Mouse (Mus musculus) thymus, postnatal 0 days (tissue): Measurements from ENCODE around the gene Stat5b. TPM values are rescaled to one million over a fixed set of nuclear protein-coding genes. Genes with fewer than 3 reads are reported as not detected.
"Not testable (repeated sequence)": the region's sequence is repeated elsewhere in the genome, so short reads cannot be mapped to it uniquely, and the experiment has no call there.

Experiments
- DNase-seq: peaks from one replicate; pipeline ENCODE4 v3.0.0-alpha.2; 2015; ENCODE audit warnings: low spot score
- polyA plus RNA-seq: library from polyadenylated mRNA; unstranded; fragments of >200 nt; fragmentation: Nextera tagmentation; extraction: Ambion mirVana; gene quantifications from 2 replicates; pipeline ENCODE4 v1.2.1, GENCODE M21; 2015

The Stat5b gene
- polyA plus RNA-seq, 1 experiment from 2014 or later: 105 TPM

DNA sequence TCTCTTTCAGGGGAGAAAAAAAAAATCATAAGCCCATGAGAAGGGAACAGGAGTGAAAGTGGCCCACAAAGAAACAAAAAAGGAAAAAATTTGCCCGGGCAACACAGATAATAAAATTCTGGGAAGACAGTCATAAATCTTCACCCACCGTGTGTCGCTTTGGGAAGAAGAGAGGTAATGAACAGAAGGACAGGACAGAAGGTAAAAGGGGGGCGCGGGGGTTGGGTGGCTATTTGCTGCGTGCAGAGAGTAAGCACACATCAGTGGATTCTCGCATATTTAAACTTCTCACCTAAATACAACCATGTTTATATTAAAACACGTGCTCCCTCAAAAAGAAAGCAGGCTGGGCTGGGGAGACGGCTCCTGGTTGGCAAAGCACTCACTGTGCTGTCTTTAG lies 33.2 kb downstream of the Stat5b start:
- DNase-seq: no peak

DNA sequence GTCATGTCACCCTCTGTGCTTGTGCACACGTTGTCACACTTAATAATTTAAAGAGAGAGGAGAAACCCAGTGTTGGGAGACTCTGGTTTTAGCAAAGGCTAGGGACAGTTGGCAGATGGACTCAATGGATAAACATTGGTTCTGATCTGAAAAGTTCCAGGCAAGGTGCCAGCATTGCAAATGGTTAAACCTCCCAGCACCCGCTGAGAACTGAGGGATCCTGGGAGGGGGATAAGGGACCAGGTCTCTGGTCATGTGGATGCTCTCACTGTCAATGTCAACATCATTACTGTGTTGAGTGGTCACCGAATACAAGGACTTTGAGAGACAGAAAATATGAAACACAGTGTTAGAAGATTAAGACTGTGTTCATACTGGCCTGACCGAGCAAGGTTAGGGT lies 33.7 kb downstream of the Stat5b start:
- DNase-seq: no peak

DNA sequence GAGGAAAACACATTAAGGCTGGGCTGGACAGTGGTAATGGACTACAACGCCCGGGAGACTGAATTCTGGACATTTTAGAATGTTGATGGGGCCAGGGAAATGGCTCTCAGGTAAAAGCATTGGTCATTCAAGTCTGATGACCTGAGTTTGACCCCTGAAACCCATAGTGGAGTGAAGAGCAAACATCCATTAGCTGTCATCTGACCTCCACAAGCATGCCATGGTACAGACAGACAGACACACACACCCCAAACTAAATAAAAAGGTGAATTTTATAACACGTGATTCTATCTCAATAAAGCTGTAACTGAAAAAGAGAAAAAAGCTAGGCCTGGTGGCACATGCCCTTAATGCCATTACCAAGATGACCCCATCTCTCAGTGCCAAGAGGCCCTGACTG lies 34.2 kb downstream of the Stat5b start:
- DNase-seq: no peak

DNA sequence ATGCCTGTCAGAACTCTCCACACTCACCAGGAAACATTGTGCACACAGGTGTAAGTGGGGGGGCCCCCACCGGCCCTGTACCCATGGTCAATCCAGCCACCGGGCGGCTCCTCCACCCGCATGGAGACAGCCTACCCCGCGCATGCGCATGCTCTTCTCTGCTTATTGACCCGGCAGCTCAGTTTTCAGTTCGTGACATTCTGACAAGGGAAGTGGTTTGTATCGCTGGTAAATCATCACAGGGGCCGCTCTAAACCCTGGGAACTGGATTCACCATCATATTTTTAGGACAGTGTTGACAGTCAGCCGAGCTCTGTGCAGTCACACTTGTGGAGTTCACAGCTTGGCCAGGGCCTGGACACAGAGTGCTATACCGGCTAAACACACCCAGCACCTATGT lies 36.0 kb downstream of the Stat5b start:
- DNase-seq: peak; percentile 92

DNA sequence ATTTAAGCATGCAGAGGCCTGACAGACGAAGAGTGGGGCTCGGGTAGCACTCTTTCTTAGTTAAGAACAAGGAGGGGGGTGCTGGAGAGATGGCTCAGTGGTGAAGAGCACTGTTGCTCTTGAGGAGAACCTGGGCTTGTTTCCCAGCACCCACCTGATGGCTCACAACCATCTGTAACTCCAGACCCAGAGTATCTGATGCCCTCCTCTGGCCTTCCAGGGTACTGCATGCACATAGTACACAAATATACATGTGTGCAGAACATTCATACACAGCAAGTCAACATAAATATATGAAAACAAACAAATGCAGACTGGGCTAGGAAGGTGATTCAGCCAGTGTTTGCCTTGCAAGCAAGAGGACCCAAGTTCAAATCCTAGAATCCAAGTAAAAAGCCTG lies 39.4 kb downstream of the Stat5b start:
- no peak for DNase-seq

DNA sequence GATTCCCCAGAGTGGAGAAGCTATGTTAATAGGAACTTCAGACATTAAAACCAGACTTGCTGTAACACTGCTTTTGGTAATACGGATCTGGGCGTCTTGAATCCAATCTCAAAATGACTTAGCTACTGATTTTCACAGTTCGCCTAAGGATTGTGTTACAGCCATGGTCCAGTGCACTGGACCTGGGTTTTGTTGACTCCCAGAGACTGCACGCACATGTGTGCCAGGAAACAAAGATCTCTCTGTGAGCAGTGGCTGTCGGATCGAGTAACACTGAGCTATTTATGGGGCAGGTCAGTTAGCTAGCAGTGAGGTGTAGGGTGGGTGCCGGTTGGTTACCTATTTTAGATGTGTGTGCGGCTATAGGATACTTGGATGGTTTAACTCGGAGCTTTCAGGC lies 40.0 kb downstream of the Stat5b start:
- no peak for DNase-seq

DNA sequence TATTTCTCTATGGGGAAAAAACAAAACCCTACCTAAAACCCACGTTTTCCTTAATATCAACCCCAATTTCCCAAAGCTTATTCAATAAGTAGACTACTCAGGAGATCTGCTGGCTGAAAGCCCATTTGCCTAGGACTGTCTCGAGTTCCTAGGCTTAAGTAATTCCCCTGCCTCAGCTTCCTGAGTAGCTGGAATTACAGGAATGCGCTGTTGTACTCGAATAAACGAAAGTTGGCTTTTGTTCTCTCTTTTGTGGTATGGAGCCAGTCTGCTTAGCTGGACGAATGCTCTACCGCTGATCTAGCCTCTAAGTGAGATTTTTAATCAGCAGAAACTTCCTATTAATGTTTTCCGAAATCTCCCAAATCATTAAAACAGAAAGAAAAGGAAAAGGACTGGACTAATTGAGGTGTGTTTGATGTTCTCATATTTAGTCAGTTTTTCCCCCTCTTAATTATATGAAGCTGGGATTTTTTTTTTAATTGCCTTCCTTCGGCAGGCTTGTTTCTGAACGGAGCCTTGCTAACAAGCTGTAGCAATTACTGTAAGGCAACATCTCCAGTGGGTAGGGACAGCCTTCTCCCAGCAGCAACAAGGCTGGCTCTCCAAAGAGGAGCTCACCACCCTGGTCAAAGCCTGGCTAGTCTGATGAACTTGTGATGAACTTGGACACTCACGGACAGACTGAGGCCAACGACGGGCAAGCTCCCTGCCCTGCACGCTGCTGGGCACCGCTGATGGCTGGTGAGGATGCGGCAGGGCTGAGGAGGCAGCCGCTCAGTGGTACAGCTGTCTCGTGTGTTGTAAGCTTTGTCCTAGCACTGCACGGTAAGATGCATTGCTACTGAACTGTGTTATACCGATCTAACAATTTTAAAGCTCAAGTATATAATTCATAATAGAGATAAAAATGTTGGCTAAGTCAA lies 43.9 kb downstream of the Stat5b start:
- DNase-seq: no peak

DNA sequence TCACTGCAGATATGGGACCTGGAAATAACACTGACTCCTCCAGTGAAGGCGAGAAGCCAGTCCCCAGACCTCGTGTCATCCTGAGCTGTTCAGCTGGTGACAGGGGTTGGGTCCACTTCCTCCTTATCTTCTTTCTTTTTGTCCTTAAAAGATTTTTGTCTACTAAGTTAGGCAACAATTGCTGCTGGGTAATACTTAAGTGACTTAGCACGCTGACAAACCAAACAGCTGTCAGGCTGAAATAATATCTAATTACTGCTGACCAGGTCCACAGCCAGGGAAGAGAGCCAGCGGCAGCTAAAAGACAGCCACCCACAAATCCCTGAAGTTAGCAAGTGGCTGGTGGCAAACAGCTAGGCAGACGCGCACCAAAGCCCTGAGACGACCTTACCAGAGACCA lies 45.0 kb downstream of the Stat5b start:
- no peak for DNase-seq

DNA sequence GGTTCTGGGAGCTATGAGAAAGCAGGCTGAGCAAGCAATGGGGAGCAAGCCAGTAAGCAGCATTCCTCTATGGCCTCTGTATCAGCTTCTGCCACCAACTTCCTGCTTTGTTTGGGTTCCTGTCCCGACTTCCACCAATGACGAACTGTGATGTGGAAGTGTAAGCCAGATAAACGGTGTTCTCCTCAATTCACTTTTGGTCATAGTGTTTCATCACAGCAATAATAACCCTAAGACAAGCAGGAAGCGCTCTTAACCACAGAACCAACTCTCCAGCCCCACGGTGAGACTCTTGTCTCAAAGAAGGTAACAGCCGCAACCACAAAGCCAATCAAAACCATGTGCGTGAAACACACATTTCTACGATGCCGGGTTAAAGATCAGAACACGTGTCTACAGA lies 46.1 kb downstream of the Stat5b start:
- no peak for DNase-seq

DNA sequence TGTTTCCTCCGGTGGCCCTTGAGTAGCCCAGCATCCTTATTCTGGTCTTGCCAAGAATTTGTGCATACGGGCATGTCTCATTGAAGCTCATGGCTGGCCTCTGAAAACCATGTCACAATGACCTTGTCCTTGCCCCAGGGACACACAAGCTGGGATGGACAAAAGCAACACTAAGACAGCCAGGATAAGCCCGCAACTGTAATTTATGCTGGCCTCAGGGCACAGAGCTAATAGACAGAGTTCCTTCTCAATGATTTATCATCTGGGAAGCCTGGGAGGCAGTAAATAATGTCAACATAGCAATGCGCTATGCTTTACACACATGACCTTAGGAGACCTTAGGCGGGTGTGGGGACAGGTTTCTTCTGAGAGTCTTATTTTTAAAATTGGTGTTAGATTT lies 51.1 kb downstream of the Stat5b start:
- DNase-seq: no peak

DNA sequence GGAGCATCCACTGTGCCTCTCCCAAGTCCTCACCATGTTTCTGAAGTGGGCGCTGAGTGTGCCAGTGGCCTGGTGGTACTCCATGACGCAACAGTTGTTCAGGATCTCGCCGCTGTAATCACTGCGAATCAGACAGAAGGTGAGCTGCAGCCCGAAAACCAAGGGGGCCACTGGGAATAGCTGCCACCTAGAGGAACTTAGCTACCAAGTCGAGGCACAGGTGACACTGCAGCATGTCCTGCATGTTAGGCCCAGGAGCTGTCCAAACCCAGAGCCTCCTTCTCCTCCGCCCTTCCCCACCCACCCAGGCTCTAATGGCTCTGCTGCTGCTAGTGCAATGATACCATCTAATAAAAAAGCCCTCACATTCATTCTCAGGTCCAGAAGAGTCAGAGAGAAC lies 53.9 kb downstream of the Stat5b start:
- no peak for DNase-seq

DNA sequence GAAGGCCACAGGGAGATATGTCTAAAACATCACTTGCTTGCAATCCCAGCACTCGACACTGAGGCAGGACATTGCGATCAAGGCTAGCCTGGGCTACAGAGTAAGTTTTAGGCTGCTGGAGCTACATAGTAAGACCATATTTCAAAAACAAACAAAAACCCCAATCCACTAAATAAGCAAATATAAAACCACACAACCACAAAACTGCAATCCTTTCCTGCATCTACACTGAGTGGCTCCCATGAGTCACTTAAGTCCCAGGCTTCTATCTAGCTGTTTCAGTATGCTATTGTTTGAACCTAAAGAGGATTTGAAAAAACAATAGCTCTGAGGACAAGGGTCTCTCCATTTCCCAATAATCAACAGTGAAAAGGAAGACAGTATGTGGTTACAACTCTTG lies 55.1 kb downstream of the Stat5b start:
- no peak for DNase-seq

DNA sequence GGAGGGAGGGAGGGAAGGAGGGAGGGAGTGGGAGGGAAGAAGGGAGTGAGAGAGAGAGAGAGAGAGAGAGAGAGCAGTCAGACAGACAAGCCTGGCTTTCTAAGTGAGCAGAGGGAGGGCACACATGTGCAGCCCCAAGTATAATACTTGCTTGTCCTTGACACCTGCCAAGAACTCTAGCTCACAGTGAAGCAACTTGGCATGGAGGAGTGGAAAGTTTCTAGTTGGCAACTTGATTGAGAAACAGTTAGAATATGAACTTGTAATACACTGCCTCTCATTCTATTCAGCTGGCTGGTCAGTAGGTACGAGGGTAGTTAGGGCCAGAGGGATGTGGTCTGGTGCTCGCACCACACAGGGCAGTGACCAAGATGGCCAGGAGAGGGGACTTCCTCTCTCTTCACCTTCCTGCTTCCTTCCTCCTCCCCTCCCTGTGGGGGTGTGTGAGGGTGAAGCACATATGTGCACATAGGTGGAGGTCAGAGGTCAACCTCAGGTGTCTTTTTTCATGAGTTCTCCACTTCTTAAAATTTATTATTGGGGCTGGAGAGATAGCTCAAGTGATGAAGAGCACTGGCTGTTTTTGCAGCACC lies 59.0 kb downstream of the Stat5b start:
- DNase-seq: no peak

DNA sequence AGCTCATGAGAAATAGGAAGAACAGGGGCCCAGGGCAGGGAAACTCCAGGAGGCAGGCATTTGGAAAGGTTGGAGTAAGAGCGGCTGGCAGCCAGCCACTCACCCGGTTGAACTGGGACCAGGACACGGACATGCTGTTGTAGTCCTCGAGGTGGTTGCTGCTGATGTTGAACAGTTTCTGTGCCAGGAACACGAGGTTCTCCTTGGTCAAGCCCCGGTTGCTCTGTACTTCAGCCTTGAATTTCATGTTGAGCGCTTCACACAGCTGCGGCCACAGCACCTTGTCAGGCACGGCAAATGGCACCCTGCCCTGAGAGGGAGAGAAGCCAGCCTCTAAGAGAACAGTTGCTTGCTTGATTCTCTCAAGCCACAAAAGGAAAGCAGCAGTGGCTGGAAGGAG lies 59.9 kb downstream of the Stat5b start:
- DNase-seq: not testable (repeated sequence)

DNA sequence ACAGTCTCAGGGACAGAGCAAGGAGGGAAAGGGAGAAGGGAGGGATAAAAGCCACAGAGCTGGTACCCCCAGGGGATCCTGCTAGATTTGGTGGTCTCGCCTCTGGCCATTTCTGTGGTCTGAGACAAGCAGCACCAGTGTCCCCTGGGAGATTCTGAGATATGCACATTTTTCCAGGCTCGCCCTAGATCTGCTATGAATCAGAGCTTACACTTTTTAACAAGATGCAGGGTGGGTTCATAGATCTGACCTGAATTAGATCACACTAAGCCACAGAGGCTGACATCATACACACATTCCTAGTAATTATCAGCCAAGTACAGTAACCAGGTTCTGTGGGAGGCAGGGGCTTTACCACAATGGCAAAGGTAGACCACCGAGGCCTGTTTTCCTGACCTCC lies 60.8 kb downstream of the Stat5b start:
- no peak for DNase-seq

DNA sequence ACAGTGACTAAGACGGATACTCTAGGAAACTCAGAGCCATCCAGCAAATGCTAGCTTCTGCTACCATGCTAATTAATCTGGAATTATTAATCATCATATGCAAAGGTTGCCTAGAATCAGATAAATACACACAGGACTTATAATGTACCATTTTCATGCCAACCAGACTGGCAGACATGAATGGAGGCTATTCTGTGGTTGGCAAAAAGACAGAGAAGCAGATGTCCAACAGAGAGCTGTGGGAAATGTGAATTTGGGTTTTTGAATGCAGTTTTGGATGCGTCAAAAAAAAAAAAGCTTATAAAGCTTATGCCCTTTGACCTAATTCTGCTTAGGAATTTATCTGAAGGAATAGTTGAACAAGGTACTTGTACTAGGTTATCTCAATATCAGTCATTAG lies 64.8 kb downstream of the Stat5b start:
- no peak for DNase-seq

DNA sequence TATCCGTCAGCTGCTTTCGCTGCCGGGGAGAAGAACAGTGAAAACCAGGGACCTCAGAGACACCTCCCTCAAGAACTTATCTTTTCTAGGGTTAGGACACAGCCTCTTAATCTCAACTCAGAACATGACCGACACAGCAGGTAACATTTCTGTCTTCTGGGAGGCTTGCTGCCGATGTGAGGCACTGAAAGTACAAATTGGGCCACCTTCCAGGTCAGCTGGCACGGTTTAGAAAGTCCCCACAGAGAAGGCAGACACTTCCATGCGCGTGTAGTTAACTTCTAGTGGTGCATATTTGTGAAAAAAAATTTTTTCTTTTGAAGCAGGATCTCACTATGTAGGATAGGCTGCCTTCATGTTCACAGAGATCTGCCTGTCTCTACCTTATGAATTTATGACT lies 66.2 kb downstream of the Stat5b start:
- no peak for DNase-seq

DNA sequence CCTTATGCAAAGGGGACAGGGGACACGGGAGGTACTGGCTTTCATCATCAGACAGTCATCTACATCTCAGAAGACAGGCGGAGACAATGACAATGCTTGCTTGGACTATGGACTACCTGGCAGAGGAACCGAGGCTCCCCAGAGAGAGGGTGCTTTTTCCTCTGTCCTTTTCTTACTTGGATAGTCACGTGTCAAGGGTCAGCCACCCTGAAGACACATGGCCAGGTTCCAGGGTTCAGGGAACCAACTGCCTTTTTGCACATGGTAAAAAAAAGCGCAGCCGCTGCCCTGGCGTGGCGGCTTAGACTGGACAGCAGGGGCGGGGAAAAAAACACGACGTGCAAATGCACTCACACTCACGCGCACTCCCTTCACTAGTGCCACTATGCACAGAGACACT lies 68.0 kb downstream of the Stat5b start:
- no peak for DNase-seq

DNA sequence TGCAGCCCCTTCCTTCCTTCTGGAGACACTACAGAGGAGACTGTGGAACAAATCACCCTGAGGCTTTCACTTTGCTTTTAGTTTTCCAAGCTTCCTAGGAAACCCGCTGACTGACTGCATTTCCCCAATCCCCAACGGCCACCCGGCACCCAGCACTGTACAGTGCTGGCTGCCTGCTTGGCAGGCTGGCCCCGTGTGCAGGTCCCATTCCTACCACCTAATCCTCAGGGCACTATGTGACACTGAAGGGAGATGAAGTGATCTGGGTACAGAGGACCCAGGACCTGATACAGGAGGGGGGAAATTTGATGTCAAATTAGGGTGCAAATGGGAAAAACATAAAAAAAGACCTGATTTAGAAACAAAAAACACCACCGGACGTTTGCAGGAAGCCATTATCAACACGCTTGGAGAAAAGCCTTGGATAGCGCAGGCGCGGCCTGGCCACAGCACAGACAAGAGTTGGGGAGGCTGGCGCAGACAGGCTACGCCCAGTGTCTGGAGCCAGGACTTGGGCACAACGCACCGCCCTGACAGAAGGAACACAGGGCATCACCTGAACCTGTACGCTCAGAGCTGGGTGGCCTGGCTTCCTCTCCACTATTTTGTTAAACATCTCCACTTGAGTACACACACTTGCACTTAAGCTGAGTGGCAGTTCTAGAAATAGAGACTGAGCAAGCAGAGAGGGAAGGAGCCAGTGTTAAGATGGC lies 68.6 kb downstream of the Stat5b start:
- DNase-seq: no peak

DNA sequence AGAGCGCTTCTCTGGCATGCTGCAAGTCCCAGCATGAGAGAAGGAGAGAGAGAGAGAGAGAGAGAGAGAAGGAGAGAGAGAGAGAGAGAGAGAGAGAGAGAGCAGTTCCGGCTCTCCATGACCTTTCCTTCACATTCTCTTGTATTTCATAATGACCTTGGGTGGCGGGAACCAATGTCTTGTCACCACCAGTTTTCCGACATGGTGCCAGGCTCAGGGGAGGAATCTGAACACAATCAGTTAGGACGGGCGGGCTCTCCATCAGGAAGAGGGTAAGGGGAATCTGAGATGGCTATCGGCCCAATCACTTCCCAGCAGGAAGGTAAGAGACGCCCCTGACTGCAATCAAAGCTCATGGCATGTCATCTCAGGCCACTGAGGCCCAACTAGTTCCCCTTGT lies 70.3 kb downstream of the Stat5b start:
- no peak for DNase-seq

DNA sequence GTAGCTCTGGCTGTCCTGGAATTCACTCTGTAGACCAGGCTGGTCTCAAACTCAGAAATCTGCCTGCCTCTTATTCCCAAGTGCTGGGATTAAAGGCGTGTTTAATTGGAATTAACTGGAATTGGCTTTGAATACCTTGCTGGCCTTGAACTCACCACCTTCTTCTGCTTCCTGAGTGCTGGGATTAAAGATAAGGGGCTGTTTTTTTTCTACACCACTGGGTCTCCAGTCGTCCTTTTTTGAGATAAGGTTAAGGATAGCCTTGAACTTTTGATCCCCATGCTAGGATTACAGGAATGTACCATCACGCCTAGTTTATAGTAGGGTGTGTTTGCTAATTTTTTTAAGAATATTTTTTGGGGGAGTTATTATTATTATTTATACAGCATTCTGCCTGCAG lies 72.5 kb downstream of the Stat5b start:
- no peak for DNase-seq

DNA sequence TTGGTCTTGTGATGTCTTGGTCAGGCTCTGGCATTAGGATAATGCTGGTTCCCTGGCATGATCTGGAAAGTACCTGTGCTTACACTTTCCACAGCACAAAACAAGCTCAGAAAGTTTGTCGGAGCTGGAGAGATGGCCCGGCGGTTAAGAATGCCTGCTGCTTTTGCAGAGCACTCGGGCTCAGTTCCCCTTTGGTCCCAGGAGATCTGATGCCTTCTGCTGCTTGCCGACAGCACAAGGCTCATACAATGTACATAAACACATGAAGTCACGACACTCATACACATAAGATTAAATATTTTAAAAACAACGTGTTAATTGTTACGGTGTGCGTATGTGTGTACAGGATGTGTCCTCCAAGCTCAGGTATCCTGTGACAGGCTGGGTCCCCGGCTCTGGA lies 74.6 kb downstream of the Stat5b start:
- DNase-seq: no peak

DNA sequence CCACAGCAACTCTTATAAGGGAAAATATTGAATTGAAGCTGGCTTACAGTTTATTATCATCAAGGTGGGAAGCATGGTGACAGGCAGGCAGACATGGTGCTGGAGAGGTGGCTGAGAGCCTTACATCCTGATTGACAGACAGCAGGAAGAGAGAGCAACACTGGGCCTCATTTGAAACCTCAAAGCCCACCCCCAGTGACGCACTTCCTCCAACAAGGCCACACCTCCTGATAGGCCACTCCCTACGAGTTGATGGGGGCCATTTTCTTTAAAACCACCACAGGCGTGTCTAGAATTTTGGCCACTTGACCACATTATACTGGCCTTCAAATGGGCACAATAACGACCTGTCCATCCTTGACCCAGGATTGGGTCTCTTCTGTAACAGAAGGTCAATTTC lies 76.3 kb downstream of the Stat5b start:
- no peak for DNase-seq
